Mouse (Mus musculus): ENCODE results near the gene Smim20.

DNA sequence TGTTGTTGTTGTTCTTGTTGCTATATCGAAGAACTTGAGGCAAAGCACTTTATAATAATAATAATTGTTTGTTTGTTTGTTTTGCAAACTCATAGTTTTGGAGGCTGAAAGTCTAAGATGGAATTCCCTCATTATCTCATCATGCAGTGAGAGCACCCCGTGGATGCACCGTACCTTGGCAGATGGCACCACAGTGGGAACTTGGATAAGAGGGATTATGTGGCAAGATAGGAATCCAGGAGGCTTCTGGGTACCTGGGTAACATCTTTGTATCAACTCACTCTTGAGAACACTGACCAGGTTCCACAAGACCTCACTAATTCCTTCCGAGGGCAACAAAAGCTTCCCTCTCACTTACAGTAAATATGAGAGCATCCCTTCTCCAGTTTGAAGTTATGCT, 30.1 kb downstream of the Smim20 start:
- TF ChIP-seq CTCF (IDR thresholded peaks at IDR 0.05; ENCODE audit: insufficient read depth, low read depth, low read length) = no peak
- no peak for TF ChIP-seq POLR2A (IDR thresholded peaks at IDR 0.05; ENCODE audit: insufficient read depth, low read depth, low read length)

Data from olfactory bulb, adult 2 months (tissue).